Mouse (Mus musculus): ENCODE measurements at regions not wholly inside any gene's neighbourhood (a gene's known extent, or its start where the extent isn't known, plus 50 kb on each side); places are given as distances from the start of the nearest gene placed in this dataset.

DNA sequence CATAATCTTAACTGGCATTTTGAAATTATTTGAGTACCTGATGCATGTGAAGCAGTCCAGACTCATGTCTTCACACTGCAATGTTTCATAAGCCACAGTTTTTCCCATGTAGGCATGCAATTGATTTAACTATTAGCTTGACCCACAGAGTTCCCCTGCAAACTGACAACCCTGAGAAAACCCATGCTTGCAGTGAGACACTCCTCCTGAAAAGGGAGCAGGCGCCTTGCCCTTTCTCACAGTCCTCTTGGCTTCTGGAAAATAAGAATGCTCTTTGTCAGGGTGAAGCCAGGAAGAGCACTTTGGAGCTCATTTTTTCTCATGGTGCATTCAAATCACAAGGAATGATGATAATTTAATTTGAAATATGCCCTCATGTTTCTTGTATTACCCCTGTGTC is 56.2 kb upstream of the Hddc2 start:
- TF ChIP-seq CTCF (IDR thresholded peaks at IDR 0.05; ENCODE audit: borderline replicate concordance, insufficient read depth, low read depth, low read length) (no peak), POLR2A (IDR thresholded peaks at IDR 0.05; ENCODE audit: borderline replicate concordance, insufficient read depth, low read length) (no peak)
